ENCODE assay signal across 33 mouse cellular contexts in genomic region chr9:109007025-109007780, GRCm38 (mm10). TPM values are rescaled to one million over a fixed set of nuclear protein-coding genes. Genes with fewer than 3 reads are reported as not detected.
A peak's percentile ranks its signal among the peaks of the same experiment; 100 is the strongest.
DNase-seq lines count a peak whose midpoint lies in the region; ATAC-seq lines count a peak whose summit lies in the region.
"Had no signal": no experiment of that assay in that cellular context is flagged by ENCODE, and none has a peak within 500 bp of the region (broad histone marks: within the 10 kb centered on the region; RNA-seq: fewer than 3 reads in every experiment).

No protein-coding gene starts in this region.

- DNase-seq in forebrain, embryonic 10.5 days (ENCODE audit: extremely low spot score, low spot score), result no peak
- no peak for DNase-seq in heart, postnatal 25 days (ENCODE audit: low spot score)
- DNase-seq: adrenal gland, postnatal 25 days; cerebellum, adult 11-12 months; cerebellum, adult 9-11 months; embryo, embryonic 11 days; heart, postnatal 10 days; kidney, adult 9 months; kidney, postnatal 10 days; layer of hippocampus, postnatal 36 days; lung, postnatal 36 days; midbrain, embryonic 14.5 days; retina, postnatal 1 day; thymus, adult 18-20 months; thymus, postnatal 25 days had no signal

- no peak overlapping the region for H3K4me3 ChIP-seq in forebrain, embryonic 10.5 days
- H3K4me3 ChIP-seq in forebrain, embryonic 15.5 days, result no peak overlapping the region
- H3K4me3 ChIP-seq in heart, embryonic 13.5 days, result no peak overlapping the region
- peak overlapping the region; percentile 80 for H3K4me3 ChIP-seq in megakaryocyte, embryonic 14.5 days (replicated peaks)
- H3K4me3 ChIP-seq: erythroblast, embryonic 14.5 days; forebrain, embryonic 12.5 days; heart, embryonic 12.5 days; hindbrain, embryonic 12.5 days; neural tube, embryonic 15.5 days had no signal

- no peaks in the 10 kb centered on the region for H3K9me3 ChIP-seq in forebrain, embryonic 10.5 days
- H3K9me3 ChIP-seq in forebrain, embryonic 15.5 days, result no peaks in the 10 kb centered on the region
- H3K9me3 ChIP-seq in heart, embryonic 13.5 days, result no peaks in the 10 kb centered on the region
- no peaks in the 10 kb centered on the region for H3K9me3 ChIP-seq in megakaryocyte, embryonic 14.5 days
- H3K9me3 ChIP-seq: forebrain, embryonic 12.5 days; G1E; heart, embryonic 12.5 days; hindbrain, embryonic 12.5 days; neural tube, embryonic 15.5 days had no signal

- peak overlapping the region; percentile 15; the same call in 1 of the 2 replicates for H3K27ac ChIP-seq in forebrain, embryonic 10.5 days
- H3K27ac ChIP-seq in forebrain, embryonic 15.5 days (replicated peaks), result no peak overlapping the region
- H3K27ac ChIP-seq in heart, embryonic 13.5 days (replicated peaks), result no peak overlapping the region
- H3K27ac ChIP-seq: forebrain, embryonic 12.5 days; hindbrain, embryonic 12.5 days; neural tube, embryonic 15.5 days; stomach, postnatal 0 days had no signal

- peaks cover 16% of the 10 kb centered on the region for H3K4me1 ChIP-seq in forebrain, embryonic 10.5 days
- H3K4me1 ChIP-seq in forebrain, embryonic 15.5 days, result no peaks in the 10 kb centered on the region
- peaks cover 28% of the 10 kb centered on the region for H3K4me1 ChIP-seq in heart, embryonic 13.5 days
- H3K4me1 ChIP-seq in megakaryocyte, embryonic 14.5 days, result peaks cover 82% of the 10 kb centered on the region
- H3K4me1 ChIP-seq: forebrain, embryonic 12.5 days; neural tube, embryonic 15.5 days had no signal

- ATAC-seq in forebrain, embryonic 15.5 days (replicated peaks), result no peak
- no peak for ATAC-seq in heart, embryonic 13.5 days (ENCODE audit: extremely low read depth, insufficient number of reproducible peaks, low FRiP score, low TSS enrichment)
- ATAC-seq in megakaryocyte, adult 5-6 weeks (ENCODE audit: poor library complexity, severe bottlenecking), result no peak
- ATAC-seq in activated CD4-positive, CD25-positive, alpha-beta regulatory T cell, adult 4 months, result no peak
- ATAC-seq: intestine, postnatal 0 days had no signal

- intact Hi-C loops in heart, postnatal 25 days (cut with DNase I), result loop anchor here (10.0 kb wide), 1 partner anchor 858 kb away; no protein-coding TSS in a partner anchor

- 82% methylated on average over 21 of the region's 21 CpGs for WGBS in forebrain, embryonic 10.5 days
- 87% methylated on average over 21 of the region's 21 CpGs for WGBS in forebrain, embryonic 15.5 days
- WGBS in heart, embryonic 13.5 days, result 59% methylated on average over 21 of the region's 21 CpGs

- no peak overlapping the region for H3K9ac ChIP-seq in forebrain, embryonic 15.5 days (replicated peaks)
- H3K9ac ChIP-seq in heart, embryonic 13.5 days, result 0 out of 2 replicates have a peak overlapping the region, but pooled peaks have one; percentile 5
- H3K9ac ChIP-seq: forebrain, embryonic 12.5 days; hindbrain, embryonic 12.5 days; neural tube, embryonic 15.5 days had no signal

- peaks cover 2% of the 10 kb centered on the region; the same call in 1 of the 2 replicates for H3K36me3 ChIP-seq in forebrain, embryonic 10.5 days (replicated peaks)
- H3K36me3 ChIP-seq in forebrain, embryonic 15.5 days, result peaks cover 9% of the 10 kb centered on the region; the same call in 1 of the 2 replicates
- peaks cover 6% of the 10 kb centered on the region; the same call in 1 of the 2 replicates for H3K36me3 ChIP-seq in heart, embryonic 13.5 days
- H3K36me3 ChIP-seq in megakaryocyte, embryonic 14.5 days (replicated peaks; ENCODE audit: low read length), result peaks cover 53% of the 10 kb centered on the region
- H3K36me3 ChIP-seq: heart, embryonic 12.5 days had no signal

- H3K27me3 ChIP-seq in forebrain, embryonic 10.5 days (ENCODE audit: poor library complexity, severe bottlenecking), result no peaks in the 10 kb centered on the region
- H3K27me3 ChIP-seq in forebrain, embryonic 15.5 days, result no peaks in the 10 kb centered on the region
- H3K27me3 ChIP-seq in heart, embryonic 13.5 days (replicated peaks), result no peaks in the 10 kb centered on the region
- no peaks in the 10 kb centered on the region for H3K27me3 ChIP-seq in megakaryocyte, embryonic 14.5 days (replicated peaks)
- H3K27me3 ChIP-seq: forebrain, embryonic 12.5 days; heart, embryonic 12.5 days; hindbrain, embryonic 12.5 days; neural tube, embryonic 15.5 days had no signal

- no peak overlapping the region for H3K4me2 ChIP-seq in forebrain, embryonic 15.5 days (replicated peaks)
- no peak overlapping the region for H3K4me2 ChIP-seq in heart, embryonic 13.5 days
- H3K4me2 ChIP-seq: forebrain, embryonic 12.5 days; heart, embryonic 12.5 days; hindbrain, embryonic 12.5 days; liver, embryonic 11.5 days; neural tube, embryonic 15.5 days had no signal

RNA-seq across cellular contexts. Expression of gene Pfkfb4, which starts 15.6 kb away (rescaled TPM):
- 10.5 and 12.4 TPM in 2 replicates for polyA plus RNA-seq in forebrain, embryonic 10.5 days (2016; fragmentation: Nextera tagmentation; extraction: Ambion mirVana)
- 27.3 and 28.0 TPM in 2 replicates for polyA plus RNA-seq in forebrain, embryonic 15.5 days (2015; fragmentation: Nextera tagmentation; extraction: Ambion mirVana)
- polyA plus RNA-seq in heart, embryonic 13.5 days (2015; fragmentation: Nextera tagmentation; extraction: Ambion mirVana), result 2.8 and 2.9 TPM in 2 replicates
- total RNA-seq in heart, postnatal 25 days (2021), result 1 to 10 TPM; 2.3 to 2.7 TPM
- polyA plus RNA-seq in megakaryocyte, embryonic 14.5 days (2012; ENCODE audit: insufficient read depth, low replicate concordance), result 2.4 and 5.8 TPM in 2 replicates
- total RNA-seq in megakaryocyte, adult 5-6 weeks (2015), result 19.3 and 22.4 TPM in 2 replicates
- total RNA-seq in megakaryocyte, adult 5-6 weeks (2017), result 53.1 and 64.9 TPM in 2 replicates
- 1 to 10 TPM; 2.2 to 2.5 TPM for polyA plus RNA-seq in activated CD4-positive, CD25-positive, alpha-beta regulatory T cell, adult 4 months (2017; shearing (Covaris generic))

RNA-seq across cellular contexts. Expression of gene Ucn2, which starts 21.4 kb away (rescaled TPM):
- not detected in 2 replicates for polyA plus RNA-seq in forebrain, embryonic 10.5 days (2016; fragmentation: Nextera tagmentation; extraction: Ambion mirVana)
- not detected in 2 replicates for polyA plus RNA-seq in forebrain, embryonic 15.5 days (2015; fragmentation: Nextera tagmentation; extraction: Ambion mirVana)
- polyA plus RNA-seq in heart, embryonic 13.5 days (2015; fragmentation: Nextera tagmentation; extraction: Ambion mirVana), result not detected in 2 replicates
- not detected for total RNA-seq in heart, postnatal 25 days (2021)
- 0.18 TPM in 1 of 2 replicates, not detected in the other for polyA plus RNA-seq in megakaryocyte, embryonic 14.5 days (2012; ENCODE audit: insufficient read depth, low replicate concordance)
- total RNA-seq in megakaryocyte, adult 5-6 weeks (2015), result not detected in 2 replicates
- total RNA-seq in megakaryocyte, adult 5-6 weeks (2017), result not detected in 2 replicates
- polyA plus RNA-seq in activated CD4-positive, CD25-positive, alpha-beta regulatory T cell, adult 4 months (2017; shearing (Covaris generic)), result not detected
- total RNA-seq: heart, postnatal 10 days; megakaryocyte-erythroid progenitor cell, adult 5-6 weeks had no signal
- polyA plus RNA-seq: erythroblast, embryonic 14.5 days; forebrain, embryonic 12.5 days; G1E; heart, embryonic 12.5 days; hindbrain, embryonic 12.5 days; intestine, postnatal 0 days; limb, embryonic 11.5 days; liver, embryonic 11.5 days; liver, embryonic 16.5 days; lung, embryonic 16.5 days; midbrain, embryonic 14.5 days; neural tube, embryonic 15.5 days; stomach, postnatal 0 days had no signal

RNA-seq across cellular contexts. Expression of gene Shisa5, which starts 31.2 kb away (rescaled TPM):
- polyA plus RNA-seq in forebrain, embryonic 10.5 days (2016; fragmentation: Nextera tagmentation; extraction: Ambion mirVana), result 29.7 and 31.5 TPM in 2 replicates
- 48.0 and 49.0 TPM in 2 replicates for polyA plus RNA-seq in forebrain, embryonic 15.5 days (2015; fragmentation: Nextera tagmentation; extraction: Ambion mirVana)
- 63.6 and 69.3 TPM in 2 replicates for polyA plus RNA-seq in heart, embryonic 13.5 days (2015; fragmentation: Nextera tagmentation; extraction: Ambion mirVana)
- total RNA-seq in heart, postnatal 25 days (2021), result 10 to 100 TPM; 43.0 to 43.2 TPM
- polyA plus RNA-seq in megakaryocyte, embryonic 14.5 days (2012; ENCODE audit: insufficient read depth, low replicate concordance), result 375 and 575 TPM in 2 replicates
- total RNA-seq in megakaryocyte, adult 5-6 weeks (2015), result 119 and 176 TPM in 2 replicates
- total RNA-seq in megakaryocyte, adult 5-6 weeks (2017), result 453 and 632 TPM in 2 replicates
- polyA plus RNA-seq in activated CD4-positive, CD25-positive, alpha-beta regulatory T cell, adult 4 months (2017; shearing (Covaris generic)), result 1,000 to 10,000 TPM; 2,345 to 2,363 TPM

RNA-seq across cellular contexts. Expression of gene Trex1, which starts 52.3 kb away (rescaled TPM):
- 7.6 and 9.1 TPM in 2 replicates for polyA plus RNA-seq in forebrain, embryonic 10.5 days (2016; fragmentation: Nextera tagmentation; extraction: Ambion mirVana)
- 16.5 and 16.7 TPM in 2 replicates for polyA plus RNA-seq in forebrain, embryonic 15.5 days (2015; fragmentation: Nextera tagmentation; extraction: Ambion mirVana)
- polyA plus RNA-seq in heart, embryonic 13.5 days (2015; fragmentation: Nextera tagmentation; extraction: Ambion mirVana), result 7.7 and 10.9 TPM in 2 replicates
- 10 to 100 TPM; 11.9 to 12.9 TPM for total RNA-seq in heart, postnatal 25 days (2021)
- 25.2 and 49.1 TPM in 2 replicates for polyA plus RNA-seq in megakaryocyte, embryonic 14.5 days (2012; ENCODE audit: insufficient read depth, low replicate concordance)
- 119 and 124 TPM in 2 replicates for total RNA-seq in megakaryocyte, adult 5-6 weeks (2015)
- 68.7 and 87.5 TPM in 2 replicates for total RNA-seq in megakaryocyte, adult 5-6 weeks (2017)
- 10 to 100 TPM; 36.6 to 42.8 TPM for polyA plus RNA-seq in activated CD4-positive, CD25-positive, alpha-beta regulatory T cell, adult 4 months (2017; shearing (Covaris generic))

RNA-seq across cellular contexts. Expression of gene Col7a1, which starts 53.8 kb away (rescaled TPM):
- 1.5 and 2.3 TPM in 2 replicates for polyA plus RNA-seq in forebrain, embryonic 10.5 days (2016; fragmentation: Nextera tagmentation; extraction: Ambion mirVana)
- 1.1 and 2.0 TPM in 2 replicates for polyA plus RNA-seq in forebrain, embryonic 15.5 days (2015; fragmentation: Nextera tagmentation; extraction: Ambion mirVana)
- 0.82 and 1.3 TPM in 2 replicates for polyA plus RNA-seq in heart, embryonic 13.5 days (2015; fragmentation: Nextera tagmentation; extraction: Ambion mirVana)
- total RNA-seq in heart, postnatal 25 days (2021), result under 1 TPM; 0.23 to 0.61 TPM
- 0.36 and 2.2 TPM in 2 replicates for polyA plus RNA-seq in megakaryocyte, embryonic 14.5 days (2012; ENCODE audit: insufficient read depth, low replicate concordance)
- total RNA-seq in megakaryocyte, adult 5-6 weeks (2015), result 0.20 and 0.93 TPM in 2 replicates
- total RNA-seq in megakaryocyte, adult 5-6 weeks (2017), result 0.16 and 1.1 TPM in 2 replicates
- not detected for polyA plus RNA-seq in activated CD4-positive, CD25-positive, alpha-beta regulatory T cell, adult 4 months (2017; shearing (Covaris generic))
